Mouse (Mus musculus) gastrocnemius, adult 8-10 months (tissue): Measurements from ENCODE around the gene Krt15. TPM values are rescaled to one million over a fixed set of nuclear protein-coding genes. Genes with fewer than 3 reads are reported as not detected.

Experiments used
- DNase-seq, 2 experiments: peaks; one replicate each; pipeline ENCODE4 v3.0.0; 2022; ENCODE audit warnings: low spot score in 2 of 2
- total RNA-seq, 4 experiments: library from RNA; stranded (reverse); gene quantifications; 2 replicates each; pipeline ENCODE4 v1.2.4; 2022

Krt15 gene
- total RNA-seq = not detected

GRCm38 (mm10) chr11:100135731-100136130 lies at the start of gene Krt15:
TSS of gene Krt15 (minus strand) at chr11:100135928.
- no peak for DNase-seq

DNA sequence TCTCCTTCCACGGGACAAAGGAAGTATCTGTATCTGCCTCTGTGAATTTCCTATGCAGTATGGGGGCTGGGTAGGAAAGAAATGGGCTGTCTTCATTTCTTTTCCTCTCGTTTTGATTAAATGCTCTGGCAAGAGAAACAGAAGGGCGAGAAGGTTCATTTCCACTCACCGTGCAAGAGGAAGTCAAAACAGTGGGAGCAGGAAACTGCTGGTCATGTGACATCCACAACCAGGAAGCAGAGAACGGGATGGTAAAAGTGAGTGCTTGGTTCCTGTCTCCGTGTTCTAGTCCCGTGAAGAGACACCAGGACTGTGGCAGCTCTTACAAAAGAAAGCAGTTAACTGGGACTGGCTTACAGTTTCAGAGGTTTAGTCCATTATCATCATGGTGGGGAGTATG lies 46.0 kb upstream of the Krt15 start:
- no peak for DNase-seq

GRCm38 (mm10) chr11:100179260-100179659 lies 43.5 kb upstream of the Krt15 start:
- no peak for DNase-seq

- no peak for DNase-seq
Measured at GRCm38 (mm10) chr11:100178307-100178706, 42.6 kb upstream of the Krt15 start.

DNA sequence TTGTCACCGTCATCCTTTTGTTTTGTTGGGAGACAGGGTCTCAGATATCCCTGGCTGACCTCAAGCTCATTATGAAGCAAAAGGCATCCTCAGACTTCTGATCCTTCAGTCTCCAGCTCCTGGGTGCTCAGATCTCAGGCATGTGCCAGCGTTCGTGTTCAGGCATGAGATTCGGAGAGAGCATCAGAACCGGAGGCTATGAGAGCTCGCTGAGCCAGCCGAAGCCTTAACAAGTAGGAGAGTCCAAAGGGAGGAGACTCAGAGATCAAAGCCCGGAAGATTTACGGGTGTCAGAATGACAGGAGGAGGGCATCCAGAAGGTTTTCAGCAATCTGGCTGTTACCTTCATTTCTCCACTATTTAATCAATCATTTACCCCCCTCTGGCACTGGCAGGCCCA lies 41.1 kb upstream of the Krt15 start:
- no peak for DNase-seq

GRCm38 (mm10) chr11:100168765-100169762 lies 33.3 kb upstream of the Krt15 start:
- DNase-seq = peak; percentile 23 to 35

DNA sequence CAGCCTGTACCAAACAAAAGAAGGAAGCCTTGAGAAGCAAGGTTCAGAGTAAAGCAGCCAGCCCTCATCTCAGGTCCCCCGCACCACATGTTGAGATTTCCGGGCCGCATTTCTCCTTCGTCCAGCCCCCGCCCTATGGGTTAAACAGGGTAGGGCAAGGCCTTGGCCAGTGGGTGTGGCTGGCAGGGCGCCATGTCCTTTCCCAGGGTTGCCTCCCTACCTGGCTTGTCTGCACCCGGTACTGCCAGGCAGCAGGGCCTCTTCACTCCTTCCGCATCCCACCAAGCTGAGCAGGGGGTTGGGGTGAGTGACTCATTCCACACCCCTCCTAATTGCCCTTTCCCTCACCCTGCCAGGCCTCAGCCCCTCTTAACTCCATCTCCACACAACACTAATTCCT lies 32.3 kb upstream of the Krt15 start:
- no peak for DNase-seq

DNA sequence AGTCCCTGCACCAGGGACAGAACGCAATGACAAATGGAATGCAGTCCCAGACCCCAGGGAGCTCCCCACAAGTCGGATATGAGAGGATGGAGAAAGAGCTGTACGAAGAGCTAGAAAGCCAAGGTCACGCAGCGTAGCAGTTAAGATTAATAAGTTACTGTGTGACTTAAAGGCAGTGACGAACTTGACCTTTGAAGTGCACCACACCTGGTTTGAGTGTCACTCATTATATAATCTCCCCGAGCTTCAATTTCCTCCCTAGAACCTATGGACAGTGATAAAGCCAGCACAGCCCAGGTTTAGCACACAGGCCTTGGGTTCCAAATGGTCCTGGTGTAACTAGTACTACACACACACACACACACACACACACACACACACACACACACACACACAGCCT lies 28.7 kb upstream of the Krt15 start:
- no peak for DNase-seq

DNA sequence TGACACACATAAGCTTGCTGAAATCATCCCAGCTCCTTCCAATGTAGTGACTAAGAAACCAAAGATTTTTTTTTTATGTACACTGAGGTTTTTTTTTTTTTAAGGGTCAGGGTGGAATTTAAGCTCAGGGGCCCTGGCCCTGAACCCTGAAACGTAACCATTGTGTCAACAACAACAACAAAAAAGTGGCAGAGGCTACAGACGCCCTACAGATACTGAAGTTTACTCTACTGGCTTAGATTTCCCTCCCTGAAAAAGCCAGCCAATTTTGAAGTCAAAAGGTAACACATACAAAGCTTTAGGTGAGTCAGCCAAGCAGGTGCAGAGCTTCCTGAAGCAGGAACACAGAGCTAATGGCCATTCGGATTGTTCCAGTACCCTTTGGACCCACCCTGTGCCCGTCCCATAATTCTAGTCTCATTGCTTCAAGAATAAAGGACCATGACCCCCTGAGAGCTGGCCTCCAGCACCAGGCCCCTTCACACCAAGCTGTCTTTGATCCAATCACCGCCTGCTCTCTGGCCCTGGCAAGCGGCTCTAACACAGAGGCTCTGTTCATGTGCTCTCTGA lies 22.3 kb upstream of the Krt15 start:
- DNase-seq = no peak

DNA sequence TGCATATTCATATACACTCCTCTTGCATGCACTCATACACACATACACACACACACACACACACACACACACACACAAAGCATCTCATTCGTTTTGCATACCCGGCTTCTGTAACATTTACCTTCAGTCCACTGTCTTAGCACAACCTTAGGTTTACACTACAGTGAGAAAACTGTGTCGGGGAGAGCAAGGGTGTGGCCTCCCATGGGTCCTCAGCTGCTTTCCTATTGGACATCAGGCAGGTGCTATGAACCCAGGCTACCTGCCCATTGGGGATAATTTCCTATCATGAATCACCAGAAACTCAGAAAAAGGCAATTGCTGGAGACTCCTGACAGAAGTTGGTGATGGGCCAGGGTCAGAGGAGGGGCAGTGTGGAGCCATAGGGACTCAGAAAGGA lies 21.6 kb upstream of the Krt15 start:
- DNase-seq = no peak

DNA sequence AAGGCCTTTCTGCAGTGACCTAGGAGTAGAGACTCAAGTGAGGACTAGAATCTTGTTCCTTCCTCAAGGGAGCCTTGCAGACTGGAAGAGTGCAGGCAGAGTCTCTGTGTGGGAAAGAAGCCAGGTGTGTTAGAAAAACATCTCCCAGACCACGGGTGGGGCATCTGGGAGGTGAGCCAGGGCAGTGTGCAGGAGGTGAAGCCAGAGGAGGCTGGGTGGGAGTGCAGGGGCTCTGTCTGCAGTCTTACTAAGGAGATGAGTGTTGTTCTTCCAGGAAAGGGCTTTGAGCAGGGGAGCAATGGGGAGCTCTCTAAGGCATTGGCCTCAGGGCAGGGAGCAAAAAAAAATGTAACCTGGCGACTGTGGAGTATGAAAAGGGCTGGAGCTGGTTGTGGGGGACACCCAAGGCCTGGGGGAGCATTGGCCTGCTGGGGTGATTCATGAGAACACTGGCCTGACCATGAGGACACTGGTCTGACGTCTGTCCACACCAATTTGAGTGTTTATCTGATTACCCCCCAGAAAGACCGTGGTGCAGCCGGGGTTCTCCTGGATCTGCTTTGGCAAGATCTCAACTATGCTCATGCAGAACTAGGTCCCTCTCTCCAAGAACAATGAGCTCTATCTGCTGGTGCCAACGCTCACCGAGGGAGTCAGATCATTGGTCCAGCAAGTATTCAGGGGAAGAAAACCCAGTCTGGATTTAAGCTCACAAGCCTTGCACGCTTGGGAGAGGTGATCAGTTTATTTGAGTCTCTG lies 19.9 kb upstream of the Krt15 start:
- DNase-seq = no peak

GRCm38 (mm10) chr11:100148615-100149330 lies 13.0 kb upstream of the Krt15 start, which contains the start of gene Krt19:
TSS of gene Krt19 (minus strand) at chr11:100148665.
- DNase-seq = no peak

DNA sequence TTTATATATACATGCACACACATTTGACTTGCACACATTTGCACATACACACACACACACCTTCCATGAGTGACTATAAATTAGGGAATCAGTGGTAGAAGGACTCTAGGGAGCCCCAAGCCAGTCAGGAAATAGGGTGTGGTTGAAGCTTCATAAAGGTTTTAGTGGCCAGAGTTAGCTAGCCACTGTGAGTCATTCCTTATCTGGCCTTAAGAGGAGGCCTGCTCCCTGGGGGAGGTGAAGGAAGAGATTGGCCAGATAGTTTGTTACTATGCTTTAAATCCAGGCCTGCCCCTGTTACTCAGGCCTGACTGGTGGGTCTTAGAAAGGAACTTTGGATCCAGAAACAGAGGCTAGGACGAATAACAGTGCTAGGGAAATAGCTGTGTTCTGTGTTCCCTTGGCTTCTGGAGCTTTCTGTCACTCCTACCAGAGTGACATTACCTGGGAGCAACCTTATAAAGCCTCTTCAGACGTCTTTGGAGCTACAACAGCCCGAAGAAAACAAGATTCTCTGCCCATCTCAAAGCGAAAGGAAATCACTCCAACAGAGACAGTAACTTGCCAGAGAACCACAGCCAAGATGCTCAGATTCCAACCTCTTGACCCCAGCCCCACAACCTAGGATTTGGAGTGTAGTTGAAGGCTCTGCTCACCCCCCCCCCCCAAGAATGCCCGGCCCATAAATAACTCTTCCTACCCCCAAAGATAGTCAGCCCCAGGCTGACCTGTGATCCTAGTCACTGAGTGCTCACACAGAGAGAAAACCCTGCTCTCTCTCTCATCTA lies 12.0 kb upstream of the Krt15 start:
- no peak for DNase-seq

GRCm38 (mm10) chr11:100145858-100146560 lies 10.3 kb upstream of the Krt15 start:
- no peak for DNase-seq

- no peak for DNase-seq
Measured at GRCm38 (mm10) chr11:100145104-100145503, 9.4 kb upstream of the Krt15 start.

DNA sequence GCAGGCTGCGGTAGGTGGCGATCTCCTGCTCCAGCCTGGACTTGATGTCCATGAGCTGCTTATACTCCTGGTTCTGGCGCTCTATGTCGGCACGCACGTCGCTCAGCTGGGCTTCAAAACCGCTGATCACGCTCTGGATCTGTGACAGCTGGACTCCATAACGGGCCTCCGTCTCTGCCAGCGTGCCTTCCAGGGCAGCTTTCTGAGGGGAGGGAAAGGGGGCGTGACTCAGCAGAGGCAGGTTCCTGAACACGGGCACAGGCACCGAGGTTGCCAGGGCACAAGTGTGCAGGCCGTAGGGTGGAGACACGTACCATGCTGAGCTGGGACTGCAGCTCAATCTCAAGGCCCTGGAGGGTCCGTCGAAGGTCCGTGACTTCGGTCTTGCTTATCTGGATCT lies 5.2 kb upstream of the Krt15 start:
- DNase-seq = peak; percentile 16 to 51

DNA sequence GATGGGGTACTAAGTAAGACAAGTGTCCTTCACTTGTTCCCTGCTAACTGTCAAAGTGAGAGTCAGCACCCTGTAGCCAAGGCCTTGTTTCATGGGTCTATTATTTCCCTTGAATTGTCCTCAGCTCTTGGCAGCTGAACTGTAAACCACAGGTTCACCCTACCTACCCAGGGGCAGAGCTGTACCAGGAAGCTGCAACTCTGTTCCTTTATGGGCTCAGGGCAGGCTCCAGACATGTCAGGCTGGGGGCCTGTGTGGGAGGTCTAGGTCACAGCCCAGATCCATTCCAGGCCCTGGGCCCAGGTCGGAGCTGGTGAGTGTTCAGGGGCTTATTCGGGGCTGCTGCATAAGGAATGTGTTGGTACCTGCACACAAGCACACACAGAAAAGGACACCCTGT lies 3.7 kb upstream of the Krt15 start:
- DNase-seq = no peak

DNA sequence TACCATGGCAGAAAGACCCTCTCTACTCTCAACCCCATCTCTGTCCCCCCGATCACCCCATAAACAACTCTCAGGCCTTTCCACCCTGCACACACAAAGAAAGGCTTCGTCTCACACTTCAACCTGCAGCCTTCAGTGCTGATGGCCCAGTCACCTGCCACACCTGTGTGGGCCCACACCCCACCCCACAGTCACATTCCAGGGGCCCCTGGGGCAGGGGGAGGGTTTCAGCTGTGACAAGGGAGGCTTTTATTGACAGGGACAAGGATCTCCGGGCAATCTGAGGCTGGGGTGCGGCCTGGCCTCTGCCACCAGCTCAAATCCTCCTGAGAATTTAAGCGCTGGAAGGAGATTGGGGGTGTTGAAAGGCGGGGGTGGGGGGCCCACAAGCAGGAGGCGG lies 3.1 kb upstream of the Krt15 start:
- no peak for DNase-seq

DNA sequence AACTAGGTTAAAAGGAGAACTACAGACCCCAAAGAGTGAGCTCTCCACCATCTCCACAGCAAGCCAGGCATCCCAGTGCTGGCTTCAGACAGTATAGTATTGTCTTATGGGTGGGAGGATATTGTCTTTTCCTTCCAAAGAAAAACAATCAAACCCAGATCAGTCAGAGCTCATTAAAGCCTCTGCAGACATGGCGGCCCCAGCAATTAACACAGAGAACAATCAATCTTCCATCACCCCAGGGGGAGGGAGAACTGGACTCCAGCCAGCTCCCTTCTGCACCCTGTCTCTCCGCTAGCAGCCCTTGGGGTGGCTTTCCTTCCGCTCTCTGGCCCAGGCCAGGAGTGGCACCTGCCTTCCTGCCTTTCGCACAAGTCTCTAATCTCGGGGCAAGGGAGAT lies 2.0 kb upstream of the Krt15 start:
- no peak for DNase-seq

DNA sequence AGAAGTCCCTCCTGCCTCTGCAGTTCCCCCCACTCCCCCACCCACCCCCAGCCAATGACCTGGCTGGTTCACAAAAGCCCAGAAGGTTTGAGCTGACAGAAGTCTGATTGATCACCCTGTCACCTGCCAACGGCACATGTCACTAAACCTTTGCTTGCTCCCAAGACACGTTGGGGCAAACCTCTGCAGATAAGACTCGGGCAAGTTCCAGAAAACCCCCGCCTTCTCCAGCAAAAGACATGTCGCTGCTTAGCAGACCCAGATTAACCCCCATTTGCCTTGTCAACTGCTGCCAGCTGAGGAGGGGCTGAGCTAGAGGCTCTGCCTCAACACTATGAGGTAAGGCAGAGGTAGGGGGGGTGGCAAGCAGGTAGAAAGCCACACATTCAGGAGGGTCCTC lies 831 bp upstream of the Krt15 start:
- DNase-seq = no peak
